Mouse (Mus musculus) G1E (cell line): Measurements from ENCODE around the gene Art3.

Source experiments
- CTCF ChIP-seq: IDR thresholded peaks from 2 replicates; pipeline ENCODE4 v1.5.1; 2012; ENCODE audit warnings: low read depth, low read length, inconsistent platforms, mixed read lengths
- GATA1 ChIP-seq: IDR thresholded peaks from 2 replicates; pipeline ENCODE4 v1.6.1; 2012; ENCODE audit warnings: borderline replicate concordance, low read length, inconsistent platforms, mixed read lengths
- POLR2AphosphoS5 ChIP-seq: IDR thresholded peaks from 2 replicates; pipeline ENCODE4 v1.6.1; 2012; ENCODE audit warnings: low read depth, low read length, inconsistent platforms; ENCODE audit not compliant: insufficient replicate concordance
- TAL1 ChIP-seq: conservative IDR thresholded peaks from 2 replicates; pipeline ENCODE4 v1.6.1; 2012; ENCODE audit warnings: low read depth, low read length, inconsistent platforms, mixed read lengths

DNA sequence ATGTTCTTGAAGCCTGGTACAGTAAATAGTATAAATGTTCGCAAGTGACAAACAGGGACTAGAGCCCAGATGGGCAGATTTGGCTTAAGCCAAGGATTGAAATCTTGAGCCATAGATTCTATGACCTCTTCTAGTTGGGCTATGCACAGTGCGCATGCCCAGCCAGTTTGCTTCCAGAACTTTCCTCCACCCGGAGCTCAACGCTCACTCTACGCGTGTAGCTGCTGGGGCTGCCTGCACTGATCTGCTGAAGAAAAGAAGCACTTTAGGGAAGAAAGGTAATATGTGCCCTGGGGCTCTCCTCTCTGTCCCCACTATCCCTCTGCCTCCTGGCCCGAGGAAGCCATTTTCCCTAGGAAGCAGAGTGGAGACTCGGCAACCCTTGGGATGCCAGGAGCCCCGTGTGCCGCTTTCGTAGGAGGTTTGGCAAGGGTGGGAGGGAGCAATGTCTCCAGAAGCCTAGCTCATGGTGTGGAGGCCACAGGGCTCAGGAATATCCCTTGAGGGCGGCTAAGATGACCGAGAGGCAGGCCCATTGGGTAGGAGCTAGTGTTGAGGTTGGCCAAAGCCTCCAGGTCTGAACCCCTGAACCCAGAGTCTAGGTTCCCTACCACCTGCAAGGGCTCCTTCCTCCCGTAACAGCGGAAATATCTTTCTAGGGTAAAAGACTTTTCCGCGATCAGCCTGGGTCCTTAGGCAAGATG is at the start of gene Art3:
- no peak for TF ChIP-seq CTCF
- TF ChIP-seq GATA1, result no peak
- TF ChIP-seq TAL1, result no peak
- no peak for TF ChIP-seq POLR2AphosphoS5
